Mouse (Mus musculus) midbrain, postnatal 0 days (tissue): ENCODE data around the gene 2310022A10Rik. TPM values are rescaled to one million over a fixed set of nuclear protein-coding genes. Genes with fewer than 3 reads are reported as not detected.
A peak's percentile ranks its signal among the peaks of the same experiment; 100 is the strongest.

Source experiments
- ATAC-seq: fragments of 200-750 bp; cut with Nextera tagmentation; 2 replicates; pipeline ENCODE4 v1.8.0; 2017; ENCODE audit warnings: moderate number of reproducible peaks, mild to moderate bottlenecking, moderate TSS enrichment, moderate library complexity; ENCODE audit not compliant: low FRiP score
- DNase-seq: peaks from one replicate; pipeline ENCODE4 v3.0.0-alpha.2; 2015; ENCODE audit warnings: low spot score
- H3K27ac ChIP-seq: fragments of 300-500 bp; sonication (generic); 2 replicates; pipeline ENCODE4 v1.5.1; 2014; ENCODE audit warnings: low read depth, mild to moderate bottlenecking, low read length, mixed read lengths
- H3K27me3 ChIP-seq: fragments of 300-500 bp; sonication (generic); 2 replicates; pipeline ENCODE4 v1.6.1; 2014; ENCODE audit warnings: low read length, control low read depth, mixed read lengths; ENCODE audit not compliant: insufficient read depth
- H3K36me3 ChIP-seq: fragments of 300-500 bp; sonication (generic); 2 replicates; pipeline ENCODE4 v1.6.1; 2014; ENCODE audit warnings: low read length, control low read depth, mixed read lengths; ENCODE audit not compliant: insufficient read depth
- H3K4me1 ChIP-seq: fragments of 300-500 bp; sonication (generic); 2 replicates; pipeline ENCODE4 v1.6.1; 2014; ENCODE audit warnings: mild to moderate bottlenecking, control low read depth, antibody characterized with exemption, low read length, mixed read lengths; ENCODE audit not compliant: insufficient read depth
- H3K4me2 ChIP-seq: fragments of 300-500 bp; sonication (generic); 2 replicates; pipeline ENCODE4 v1.6.1; 2014; ENCODE audit warnings: low read depth, mild to moderate bottlenecking, low read length, mixed read lengths; ENCODE audit not compliant: poor library complexity, severe bottlenecking
- H3K4me3 ChIP-seq: fragments of 300-500 bp; sonication (generic); 2 replicates; pipeline ENCODE4 v1.5.1; 2014; ENCODE audit warnings: low read depth, mild to moderate bottlenecking, low read length, moderate library complexity
- H3K9ac ChIP-seq: fragments of 300-500 bp; sonication (generic); replicated peaks from 2 replicates; pipeline ENCODE4 v1.6.1; 2014; ENCODE audit warnings: mild to moderate bottlenecking, low read length, moderate library complexity, mixed read lengths; ENCODE audit not compliant: poor library complexity, severe bottlenecking
- H3K9me3 ChIP-seq: fragments of 300-500 bp; sonication (generic); 2 replicates; pipeline ENCODE4 v1.6.1; 2016; ENCODE audit warnings: low read length, control low read depth
- CTCF ChIP-seq: IDR thresholded peaks from 2 replicates; pipeline ENCODE4 v1.5.1; 2016; ENCODE audit warnings: antibody characterized with exemption, mild to moderate bottlenecking
- WGBS: fragments of 180-500 bp; shearing (Covaris S2); extraction: QIAGEN DNeasy Blood & Tissue Kit; methylation state at CpG from one replicate; pipeline ENCODE4 v1.1.7; 2014; 5-methylcytosine and 5-hydroxymethylcytosine counted together
- polyA plus RNA-seq: library from polyadenylated mRNA; unstranded; fragments of >200 nt; fragmentation: Nextera tagmentation; extraction: Ambion mirVana; gene quantifications from 2 replicates; pipeline ENCODE4 v1.2.1, GENCODE M21; 2015
- total RNA-seq: library from RNA; depleted of rRNA; stranded (reverse); fragments of >200 nt; gene quantifications from 2 replicates; pipeline ENCODE4 v1.2.3, GENCODE M21; 2014; rRNA removed

Gene 2310022A10Rik
- total RNA-seq (7.9 and 12.5 TPM in 2 replicates), polyA plus RNA-seq (29.1 and 31.0 TPM in 2 replicates)

DNA sequence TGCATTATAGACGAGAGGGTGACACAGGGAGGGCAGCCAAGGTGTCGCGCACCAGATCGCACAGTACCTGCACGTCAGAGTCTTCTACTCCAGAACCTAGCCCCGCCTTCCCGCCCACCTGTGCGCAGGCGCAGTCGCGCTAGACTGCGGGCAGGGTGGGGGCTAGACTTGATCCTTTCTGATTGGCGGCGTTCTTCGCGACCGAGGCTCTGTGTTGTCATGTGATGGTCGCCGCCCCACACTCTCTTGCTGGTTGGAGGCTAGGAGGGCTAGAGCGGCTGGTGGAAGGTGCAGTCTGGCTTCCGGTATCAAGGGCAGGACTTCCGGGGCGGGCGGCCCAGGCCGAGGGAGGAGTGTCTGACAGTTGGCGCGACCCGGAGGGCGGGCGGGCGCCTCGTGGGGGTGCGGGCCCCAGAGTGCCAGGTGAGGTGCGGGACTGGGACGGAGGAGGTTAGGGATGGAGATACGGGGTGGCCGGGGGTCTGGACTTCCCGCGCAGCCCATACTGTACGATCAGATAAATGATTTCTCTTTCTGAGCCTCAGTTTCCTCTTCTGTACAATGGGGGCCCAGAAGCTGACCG, at the start of gene 2310022A10Rik, which contains the start of gene Pld3:
TSS of gene 2310022A10Rik (plus strand) at position 303 of the 583 bp plus-strand sequence.
TSS of gene Pld3 (minus strand) at position 288 of the 583 bp plus-strand sequence.
- Histone ChIP-seq H3K27me3 (no peaks in the 10 kb centered on the region), H3K4me2 (peak within 1 kb of the TSS; percentile 74), H3K36me3 (peaks cover 6% of the 10 kb centered on the region; the same call in 1 of the 2 replicates), H3K4me3 (peak within 1 kb of the TSS; percentile 74), H3K9me3 (no peaks in the 10 kb centered on the region), H3K9ac (peak within 1 kb of the TSS; percentile 83), H3K4me1 (no peaks in the 10 kb centered on the region; the same call in 1 of the 2 replicates), H3K27ac (peak within 1 kb of the TSS; percentile 38; the same call in 1 of the 2 replicates)
- DNase-seq (peak; percentile 98), ATAC-seq (peak; percentile 99)
- no peak for TF ChIP-seq CTCF
- WGBS: under 1% methylated on average over 39 of the region's 41 CpGs

DNA sequence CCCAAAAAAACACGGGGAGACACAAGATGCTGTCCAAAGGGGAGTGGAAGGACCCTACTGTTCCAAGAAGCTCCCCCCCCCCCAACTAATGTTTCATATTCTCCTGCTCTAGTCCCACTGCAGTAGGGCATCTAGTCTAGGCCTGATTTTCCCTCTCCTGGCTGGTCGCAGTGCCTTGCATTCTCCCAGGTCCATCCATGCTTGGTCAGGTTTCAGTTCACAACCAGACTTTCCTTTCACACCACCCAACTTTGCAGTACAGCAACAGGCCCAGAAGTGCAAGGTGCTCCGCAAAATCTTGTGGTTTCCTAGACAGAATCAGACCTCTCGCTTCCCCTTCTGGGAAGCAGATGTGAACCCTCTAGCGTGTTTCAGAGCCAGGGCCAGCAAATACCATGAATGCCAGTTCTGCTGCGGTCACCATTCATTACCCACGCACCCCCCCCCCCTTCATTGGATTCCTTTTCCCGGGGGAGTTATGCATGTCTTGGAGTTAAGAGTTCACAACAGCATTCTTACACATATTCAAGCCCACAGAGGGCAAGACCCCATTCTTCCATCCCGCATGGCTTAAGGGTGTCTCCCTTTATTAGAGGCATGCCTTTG, 46.2 kb upstream of the 2310022A10Rik start:
- Histone ChIP-seq H3K9ac (peak overlapping the region; percentile 62; the same call in 1 of the 2 replicates), H3K36me3 (no peaks in the 10 kb centered on the region), H3K9me3 (no peaks in the 10 kb centered on the region), H3K4me2 (peak overlapping the region; percentile 57), H3K4me3 (peak overlapping the region; percentile 48), H3K27me3 (no peaks in the 10 kb centered on the region), H3K4me1 (peaks cover 4% of the 10 kb centered on the region; the same call in 1 of the 2 replicates), H3K27ac (no peak overlapping the region; the same call in 1 of the 2 replicates)
- ATAC-seq (no peak), DNase-seq (no peak)
- 48% methylated on average over 9 of the region's 9 CpGs for WGBS
- TF ChIP-seq CTCF: no peak

DNA sequence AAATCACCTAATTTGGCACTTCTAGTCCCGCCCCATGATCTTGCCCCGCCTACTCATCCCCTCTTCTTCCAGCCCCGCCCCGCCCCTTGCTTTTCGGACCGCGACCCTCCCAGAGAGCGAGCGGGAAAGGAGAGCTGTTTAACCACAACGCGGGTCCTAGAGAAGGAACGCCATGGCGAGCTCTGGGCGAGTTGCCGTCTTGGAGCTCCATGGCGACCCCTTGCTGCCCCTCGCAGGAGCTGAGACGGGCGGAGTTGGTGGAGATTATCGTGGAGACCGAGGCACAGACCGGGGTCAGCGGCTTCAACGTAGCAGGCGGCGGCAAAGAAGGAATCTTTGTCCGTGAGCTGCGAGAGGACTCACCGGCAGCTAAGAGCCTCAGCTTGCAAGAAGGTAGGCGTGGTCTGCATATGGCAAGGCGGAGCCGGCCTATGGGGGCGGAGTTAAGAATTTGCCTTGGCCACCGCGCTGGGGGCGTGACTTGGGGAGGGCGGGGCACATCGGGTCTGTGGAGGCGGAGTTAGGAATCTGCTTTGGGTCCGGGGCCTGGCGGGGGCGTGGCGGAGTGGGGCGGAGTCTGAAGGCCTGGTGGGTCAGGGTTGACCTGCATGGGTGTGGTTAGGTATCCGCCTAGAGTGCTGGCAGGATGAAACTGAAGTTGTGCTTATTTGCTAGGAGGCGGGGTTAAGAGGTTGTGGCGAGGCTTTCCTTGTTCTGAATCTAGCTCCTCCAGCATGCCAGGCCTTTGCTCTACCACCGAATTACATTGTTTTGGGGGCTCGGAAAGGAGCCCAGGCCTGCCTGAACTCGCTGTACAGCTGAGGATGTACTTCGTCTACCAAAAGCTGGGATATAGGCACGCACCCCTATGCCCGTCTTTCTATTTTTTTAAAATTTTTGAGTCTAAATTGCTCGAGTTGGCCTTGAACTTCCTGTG, 45.1 kb upstream of the 2310022A10Rik start:
- peak; percentile 69 for TF ChIP-seq CTCF
- no peaks in the 10 kb centered on the region for H3K9me3 ChIP-seq
- H3K4me1 ChIP-seq: peaks cover 4% of the 10 kb centered on the region; the same call in 1 of the 2 replicates
- no peaks in the 10 kb centered on the region for H3K36me3 ChIP-seq
- H3K4me2 ChIP-seq: peak overlapping the region; percentile 57
- H3K4me3 ChIP-seq: peak overlapping the region; percentile 48
- under 1% methylated on average over 49 of the region's 54 CpGs for WGBS
- peak overlapping the region; percentile 62 for H3K9ac ChIP-seq
- ATAC-seq (peak; percentile 89), DNase-seq (peak; percentile 96)
- H3K27ac ChIP-seq: peak overlapping the region; percentile 90
- no peaks in the 10 kb centered on the region for H3K27me3 ChIP-seq

DNA sequence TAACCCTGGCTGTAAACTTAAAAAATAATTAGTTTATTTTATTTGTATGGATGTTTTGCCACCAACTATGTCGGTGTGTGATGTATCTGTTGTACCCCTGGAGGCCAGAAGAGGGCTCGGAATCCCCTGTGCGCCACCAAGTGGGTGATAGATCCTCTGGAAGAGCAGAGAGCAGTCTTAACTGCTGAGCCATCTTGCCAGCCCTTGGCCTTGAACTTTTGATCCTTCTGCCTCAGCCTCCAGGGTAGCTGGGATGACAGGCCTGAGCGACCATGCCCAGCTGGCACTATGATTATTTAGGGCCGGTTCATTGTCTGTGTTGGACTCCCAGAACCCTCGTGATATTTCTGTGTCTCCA, 44.4 kb upstream of the 2310022A10Rik start:
- Histone ChIP-seq H3K4me2 (peak overlapping the region; percentile 57), H3K9ac (no peak overlapping the region), H3K27ac (0 out of 2 replicates have a peak overlapping the region, but pooled peaks have one; percentile 90), H3K4me1 (peaks cover 4% of the 10 kb centered on the region; the same call in 1 of the 2 replicates), H3K4me3 (peak overlapping the region; percentile 48), H3K9me3 (no peaks in the 10 kb centered on the region), H3K36me3 (no peaks in the 10 kb centered on the region), H3K27me3 (no peaks in the 10 kb centered on the region)
- ATAC-seq: peak; percentile 67; the same call in 1 of the 2 replicates
- TF ChIP-seq CTCF: peak; percentile 81
- WGBS: 24% methylated on average over 6 of the region's 6 CpGs
- peak; percentile 65 for DNase-seq

DNA sequence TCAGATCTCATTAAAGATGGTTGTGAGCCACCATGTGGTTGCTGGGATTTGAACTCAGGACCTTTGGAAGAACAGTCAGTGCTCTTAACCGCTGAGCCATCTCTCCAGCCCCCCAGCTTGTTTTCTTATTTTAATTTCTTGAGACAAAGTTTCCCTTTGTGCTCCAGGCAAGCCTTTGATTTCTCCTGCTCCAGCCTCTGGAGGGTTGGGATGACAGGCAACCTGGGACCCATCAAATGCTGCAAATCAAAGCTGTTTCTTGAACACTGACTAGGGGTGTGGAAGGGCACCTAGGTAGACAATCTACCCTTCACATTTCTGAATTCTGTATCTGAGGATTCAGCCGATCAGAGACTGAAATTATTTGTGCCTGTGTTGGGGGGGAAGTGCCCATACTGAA, 42.2 kb upstream of the 2310022A10Rik start:
- Histone ChIP-seq H3K4me3 (no peak overlapping the region), H3K27me3 (no peaks in the 10 kb centered on the region), H3K4me1 (peaks cover 4% of the 10 kb centered on the region; the same call in 1 of the 2 replicates), H3K27ac (no peak overlapping the region), H3K36me3 (no peaks in the 10 kb centered on the region), H3K9ac (no peak overlapping the region), H3K4me2 (no peak overlapping the region), H3K9me3 (no peaks in the 10 kb centered on the region)
- DNase-seq: no peak
- TF ChIP-seq CTCF: no peak
- 77% methylated on average over 2 of the region's 2 CpGs for WGBS
- ATAC-seq: no peak
